Mouse (Mus musculus) small intestine, adult 2 months (tissue): ENCODE data around the gene Slfn5.

ENCODE experiments used
- CTCF ChIP-seq: fragments of 200-500 bp; IDR thresholded peaks from 2 replicates; pipeline ENCODE4 v1.5.1; 2012; ENCODE audit warnings: low read depth, mild to moderate bottlenecking, control low read depth, inconsistent platforms, low read length, moderate library complexity, mixed read lengths; ENCODE audit not compliant: insufficient replicate concordance, insufficient read length; ENCODE audit errors: extremely low read depth
- POLR2A ChIP-seq: fragments of 200-500 bp; IDR thresholded peaks from 2 replicates; pipeline ENCODE4 v1.6.1; 2012; ENCODE audit warnings: low read depth, mild to moderate bottlenecking, control low read depth, inconsistent platforms, low read length, moderate library complexity

- TF ChIP-seq POLR2A (no peak), CTCF (no peak)
Observed at GRCm38 (mm10) chr11:82910679-82911389, 40.3 kb upstream of the Slfn5 start.
